Mouse (Mus musculus) MEL (cell line): ENCODE results near the gene Rab26.

Source experiments
- CTCF ChIP-seq, 3 experiments: IDR thresholded peaks in 2 of 3; conservative IDR thresholded peaks in 1 of 3; 2 replicates each; pipeline ENCODE4 v1.5.1; 2011 to 2012; ENCODE audit warnings: low read length in 3 of 3, low read depth in 2 of 3, mild to moderate bottlenecking in 2 of 3, improper control_type of control experiment in 1 of 3, inconsistent platforms in 1 of 3, mixed read lengths in 1 of 3, moderate library complexity in 1 of 3; ENCODE audit not compliant: control insufficient read depth in 1 of 3, insufficient read depth in 1 of 3, poor library complexity in 1 of 3, severe bottlenecking in 1 of 3
- E2F4 ChIP-seq: IDR thresholded peaks from 2 replicates; pipeline ENCODE4 v1.6.1; 2011; ENCODE audit warnings: low read depth, low read length, improper control_type of control experiment, borderline replicate concordance
- GATA1 ChIP-seq: IDR thresholded peaks from 2 replicates; pipeline ENCODE4 v1.6.1; 2011; ENCODE audit warnings: low read depth, low read length, improper control_type of control experiment
- JUND ChIP-seq: IDR thresholded peaks from 2 replicates; pipeline ENCODE4 v1.6.1; 2011; ENCODE audit warnings: low read depth, mild to moderate bottlenecking, improper control_type of control experiment, low read length
- POLR2A ChIP-seq, 2 experiments: IDR thresholded peaks; 2 replicates each; pipeline ENCODE4 v1.6.1; 2011 to 2012; ENCODE audit warnings: low read length in 2 of 2, mild to moderate bottlenecking in 2 of 2, control low read depth in 1 of 2, improper control_type of control experiment in 1 of 2, low read depth in 1 of 2, moderate library complexity in 1 of 2; ENCODE audit not compliant: control insufficient read depth in 1 of 2, insufficient read depth in 1 of 2, poor library complexity in 1 of 2
- POLR2AphosphoS2 ChIP-seq: IDR thresholded peaks from 2 replicates; pipeline ENCODE4 v1.6.1; 2011; ENCODE audit warnings: low read length, improper control_type of control experiment
- SMC3 ChIP-seq: IDR thresholded peaks from 2 replicates; pipeline ENCODE4 v1.6.1; 2011; ENCODE audit warnings: low read depth, low read length, improper control_type of control experiment
- ZNF384 ChIP-seq: IDR thresholded peaks from 2 replicates; pipeline ENCODE4 v1.6.1; 2012; ENCODE audit warnings: low read depth, mild to moderate bottlenecking, inconsistent platforms, low read length, improper control_type of control experiment

DNA sequence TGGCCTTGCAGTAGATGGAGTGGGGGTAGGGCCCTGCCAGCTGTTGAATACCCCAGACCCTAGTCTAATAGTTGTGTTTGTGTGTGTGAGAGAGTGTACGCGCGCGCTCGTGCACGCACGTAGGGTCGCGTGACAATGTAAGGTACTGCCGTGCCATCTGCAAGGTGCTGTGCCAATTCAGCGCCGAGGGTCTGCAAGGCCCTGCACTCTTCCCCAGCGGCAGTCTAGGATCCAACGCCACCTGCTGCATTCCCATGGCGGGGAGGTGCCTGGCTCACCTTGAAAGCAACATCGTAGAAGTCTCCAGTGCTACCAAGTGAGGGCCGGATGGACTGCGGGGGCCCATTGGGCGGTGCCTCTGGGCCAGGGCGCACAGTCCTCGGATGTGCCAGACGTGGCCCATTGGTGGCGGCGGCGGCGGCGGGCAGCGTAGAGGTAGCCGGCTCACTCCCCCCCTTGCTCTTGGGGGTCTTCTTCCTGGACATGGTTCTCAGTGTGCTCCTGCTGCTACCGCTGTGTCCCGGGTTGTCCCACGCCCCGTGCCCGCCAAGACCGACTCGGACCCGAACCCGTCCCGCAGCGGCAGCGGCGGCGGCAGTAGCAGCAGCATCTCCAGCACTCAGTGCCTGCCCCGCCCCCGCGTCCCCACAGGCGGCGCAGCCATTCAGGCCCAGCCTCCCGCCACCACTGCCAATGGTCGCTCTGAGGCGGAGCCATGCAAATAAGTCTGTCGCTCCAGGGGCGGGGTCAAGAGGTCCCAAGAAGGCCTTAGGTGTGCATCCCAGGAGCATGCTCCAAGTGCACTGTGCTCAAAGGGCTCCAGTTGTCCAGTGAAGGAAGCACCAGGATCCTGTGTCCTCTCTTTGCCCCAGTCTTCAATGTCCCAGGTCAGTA, 664 bp downstream of the Rab26 start:
- TF ChIP-seq SMC3 (no peak), CTCF (IDR thresholded peaks at IDR 0.05 in 2 of 3, conservative IDR thresholded peaks at IDR 0.05 in 1 of 3; ENCODE audit: control insufficient read depth in 1 of 3, insufficient read depth in 1 of 3, low read depth in 2 of 3, low read length in 3 of 3, poor library complexity in 1 of 3, severe bottlenecking in 1 of 3) (no peak), ZNF384 (no peak), POLR2A (IDR thresholded peaks at IDR 0.05; ENCODE audit: control insufficient read depth in 1 of 2, insufficient read depth in 1 of 2, low read depth in 1 of 2, low read length in 2 of 2, poor library complexity in 1 of 2) (no peak; a peak in 1 of 4 replicates), POLR2AphosphoS2 (no peak), GATA1 (no peak), E2F4 (no peak), JUND (no peak)
